ENCODE assay signal across 8 mouse cellular contexts in genomic region chrX:13241426-13242319, GRCm38 (mm10). TPM values are rescaled to one million over a fixed set of nuclear protein-coding genes. Genes with fewer than 3 reads are reported as not detected.
A peak's percentile ranks its signal among the peaks of the same experiment; 100 is the strongest.
DNase-seq lines count a peak whose midpoint lies in the region; ATAC-seq lines count a peak whose summit lies in the region.

No protein-coding gene starts in this region.

- no peaks in the 10 kb centered on the region for H3K36me3 ChIP-seq in embryonic facial prominence, embryonic 15.5 days
- H3K36me3 ChIP-seq in hindbrain, embryonic 16.5 days (ENCODE audit: control insufficient read depth, insufficient read depth, low read length), result no peaks in the 10 kb centered on the region
- H3K36me3 ChIP-seq in limb, embryonic 15.5 days, result no peaks in the 10 kb centered on the region
- H3K36me3 ChIP-seq in neural tube, embryonic 14.5 days (ENCODE audit: control insufficient read depth, insufficient read depth, low read length), result no peaks in the 10 kb centered on the region

- DNase-seq in layer of hippocampus, adult 11-12 months (ENCODE audit: low spot score), result peak; percentile 14
- DNase-seq in layer of hippocampus, adult 9-11 months, result no peak
- DNase-seq in adrenal gland, postnatal 25 days, result peak; percentile 22
- no peak for DNase-seq in gastrocnemius, adult 18-20 months (ENCODE audit: low spot score)

- H3K27ac ChIP-seq in embryonic facial prominence, embryonic 15.5 days (replicated peaks), result peak overlapping the region; percentile 97
- peak overlapping the region; percentile 95 for H3K27ac ChIP-seq in hindbrain, embryonic 16.5 days (ENCODE audit: low read depth, low read length)
- H3K27ac ChIP-seq in limb, embryonic 15.5 days, result peak overlapping the region; percentile 96
- H3K27ac ChIP-seq in neural tube, embryonic 14.5 days (ENCODE audit: low read depth, low read length), result peak overlapping the region; percentile 97

- WGBS in embryonic facial prominence, embryonic 15.5 days, result 13% methylated on average over 21 of the region's 21 CpGs
- WGBS in hindbrain, embryonic 16.5 days, result 13% methylated on average over 21 of the region's 21 CpGs
- 12% methylated on average over 21 of the region's 21 CpGs for WGBS in limb, embryonic 15.5 days
- whole genome bisulfite sequencing in neural tube, embryonic 14.5 days, result 10% methylated on average over 21 of the region's 21 CpGs

- 0 out of 2 replicates have a peak, but pooled peaks cover 7% of the 10 kb centered on the region for H3K4me1 ChIP-seq in embryonic facial prominence, embryonic 15.5 days
- H3K4me1 ChIP-seq in hindbrain, embryonic 16.5 days (ENCODE audit: control insufficient read depth, insufficient read depth, low read depth, low read length), result no peaks in the 10 kb centered on the region; the same call in 1 of the 2 replicates
- H3K4me1 ChIP-seq in limb, embryonic 15.5 days, result peaks cover 7% of the 10 kb centered on the region; the same call in 1 of the 2 replicates
- no peaks in the 10 kb centered on the region for H3K4me1 ChIP-seq in neural tube, embryonic 14.5 days (ENCODE audit: control insufficient read depth, insufficient read depth, low read length)

- peak overlapping the region; percentile 33 for H3K4me3 ChIP-seq in embryonic facial prominence, embryonic 15.5 days (replicated peaks)
- peak overlapping the region; percentile 40 for H3K4me3 ChIP-seq in hindbrain, embryonic 16.5 days (ENCODE audit: low read length)
- H3K4me3 ChIP-seq in limb, embryonic 15.5 days, result peak overlapping the region; percentile 33
- peak overlapping the region; percentile 35 for H3K4me3 ChIP-seq in neural tube, embryonic 14.5 days (ENCODE audit: low read depth, low read length)

- H3K9ac ChIP-seq in embryonic facial prominence, embryonic 15.5 days, result peak overlapping the region; percentile 12; the same call in 1 of the 2 replicates
- H3K9ac ChIP-seq in hindbrain, embryonic 16.5 days (ENCODE audit: low read depth, low read length), result peak overlapping the region; percentile 62
- H3K9ac ChIP-seq in limb, embryonic 15.5 days, result peak overlapping the region; percentile 33; the same call in 1 of the 2 replicates
- peak overlapping the region; percentile 74 for H3K9ac ChIP-seq in neural tube, embryonic 14.5 days (replicated peaks; ENCODE audit: low read depth, low read length)

- peaks cover 7% of the 10 kb centered on the region for H3K27me3 ChIP-seq in embryonic facial prominence, embryonic 15.5 days
- H3K27me3 ChIP-seq in hindbrain, embryonic 16.5 days (replicated peaks; ENCODE audit: control insufficient read depth, insufficient read depth, low read length), result no peaks in the 10 kb centered on the region; the same call in 1 of the 2 replicates
- 0 out of 2 replicates have a peak, but pooled peaks cover 7% of the 10 kb centered on the region for H3K27me3 ChIP-seq in limb, embryonic 15.5 days
- H3K27me3 ChIP-seq in neural tube, embryonic 14.5 days (ENCODE audit: control insufficient read depth, insufficient read depth, low read length), result no peaks in the 10 kb centered on the region

- peak overlapping the region; percentile 48 for H3K4me2 ChIP-seq in embryonic facial prominence, embryonic 15.5 days (replicated peaks)
- peak overlapping the region; percentile 55 for H3K4me2 ChIP-seq in hindbrain, embryonic 16.5 days (ENCODE audit: low read length)
- peak overlapping the region; percentile 49 for H3K4me2 ChIP-seq in limb, embryonic 15.5 days
- H3K4me2 ChIP-seq in neural tube, embryonic 14.5 days (ENCODE audit: low read depth, low read length), result peak overlapping the region; percentile 64

- no peak for ATAC-seq in embryonic facial prominence, embryonic 15.5 days (ENCODE audit: insufficient number of reproducible peaks, low FRiP score, low TSS enrichment, low read depth)
- ATAC-seq in hindbrain, embryonic 16.5 days, result peak; percentile 64; the same call in 1 of the 2 replicates
- no peak for ATAC-seq in limb, embryonic 15.5 days (ENCODE audit: insufficient number of reproducible peaks, low FRiP score, low TSS enrichment, low read depth)
- peak; percentile 65 for ATAC-seq in neural tube, embryonic 14.5 days (ENCODE audit: low read depth)

- H3K9me3 ChIP-seq in embryonic facial prominence, embryonic 15.5 days (replicated peaks), result no peaks in the 10 kb centered on the region
- no peaks in the 10 kb centered on the region for H3K9me3 ChIP-seq in hindbrain, embryonic 16.5 days (ENCODE audit: control insufficient read depth, low read length)
- H3K9me3 ChIP-seq in limb, embryonic 15.5 days, result no peaks in the 10 kb centered on the region
- no peaks in the 10 kb centered on the region for H3K9me3 ChIP-seq in neural tube, embryonic 14.5 days (ENCODE audit: control insufficient read depth, low read length)

RNA-seq across cellular contexts. Expression of gene Ddx3x, which starts 39.1 kb away (rescaled TPM):
- 381 and 382 TPM in 2 replicates for total RNA-seq in adrenal gland, postnatal 25 days (2021)
- polyA plus RNA-seq in embryonic facial prominence, embryonic 15.5 days (2015; fragmentation: Nextera tagmentation; extraction: Ambion mirVana), result 111 and 116 TPM in 2 replicates
- 90.9 and 93.3 TPM in 2 replicates for polyA plus RNA-seq in hindbrain, embryonic 16.5 days (2015; fragmentation: Nextera tagmentation; extraction: Ambion mirVana)
- 107 and 121 TPM in 2 replicates for polyA plus RNA-seq in limb, embryonic 15.5 days (2015; fragmentation: Nextera tagmentation; extraction: Ambion mirVana)
- 132 and 134 TPM in 2 replicates for polyA plus RNA-seq in neural tube, embryonic 14.5 days (2014; fragmentation: Nextera tagmentation; extraction: Ambion mirVana)
- 100 to 1,000 TPM; 149 to 200 TPM for total RNA-seq in gastrocnemius, adult 18-20 months (2021)

Comparison
In these comparisons a context has a peak if more than half of its experiments do, and no peak if none do; other contexts are left out.
1. DNase-seq: peak in layer of hippocampus, adult 11-12 months (single experiment) and adrenal gland, postnatal 25 days (single experiment); none in layer of hippocampus, adult 9-11 months (single experiment) and gastrocnemius, adult 18-20 months (single experiment).
2. ATAC-seq: peak in hindbrain, embryonic 16.5 days (single experiment) and neural tube, embryonic 14.5 days (single experiment); none in embryonic facial prominence, embryonic 15.5 days (single experiment) and limb, embryonic 15.5 days (single experiment).
3. H3K9ac ChIP-seq: peak in every context shown above with its lines; median percentile 74 in neural tube, embryonic 14.5 days; 62 in hindbrain, embryonic 16.5 days; 33 in limb, embryonic 15.5 days; 12 in embryonic facial prominence, embryonic 15.5 days.
4. Peak in every context shown above with its lines, with median percentiles within 50 percentile points of each other: H3K27ac ChIP-seq, H3K4me2 ChIP-seq and H3K4me3 ChIP-seq.